Mouse (Mus musculus) MEL (cell line): Measurements from ENCODE around the gene Pcif1.

Source experiments
- CTCF ChIP-seq, 3 experiments: IDR thresholded peaks in 2 of 3; conservative IDR thresholded peaks in 1 of 3; 2 replicates each; pipeline ENCODE4 v1.5.1; 2011 to 2012; ENCODE audit warnings: low read length in 3 of 3, low read depth in 2 of 3, mild to moderate bottlenecking in 2 of 3, improper control_type of control experiment in 1 of 3, inconsistent platforms in 1 of 3, mixed read lengths in 1 of 3, moderate library complexity in 1 of 3; ENCODE audit not compliant: control insufficient read depth in 1 of 3, insufficient read depth in 1 of 3, poor library complexity in 1 of 3, severe bottlenecking in 1 of 3
- E2F4 ChIP-seq: IDR thresholded peaks from 2 replicates; pipeline ENCODE4 v1.6.1; 2011; ENCODE audit warnings: low read depth, low read length, improper control_type of control experiment, borderline replicate concordance
- ELF1 ChIP-seq: IDR thresholded peaks from 2 replicates; pipeline ENCODE4 v1.6.1; 2014; ENCODE audit warnings: low read depth, mild to moderate bottlenecking, inconsistent platforms, low read length, improper control_type of control experiment, moderate library complexity
- GATA1 ChIP-seq: IDR thresholded peaks from 2 replicates; pipeline ENCODE4 v1.6.1; 2011; ENCODE audit warnings: low read depth, low read length, improper control_type of control experiment
- POLR2A ChIP-seq, 2 experiments: IDR thresholded peaks; 2 replicates each; pipeline ENCODE4 v1.6.1; 2011 to 2012; ENCODE audit warnings: low read length in 2 of 2, mild to moderate bottlenecking in 2 of 2, control low read depth in 1 of 2, improper control_type of control experiment in 1 of 2, low read depth in 1 of 2, moderate library complexity in 1 of 2; ENCODE audit not compliant: control insufficient read depth in 1 of 2, insufficient read depth in 1 of 2, poor library complexity in 1 of 2
- POLR2AphosphoS5 ChIP-seq: IDR thresholded peaks from 2 replicates; pipeline ENCODE4 v1.6.1; 2012; ENCODE audit warnings: low read depth, borderline replicate concordance, mild to moderate bottlenecking, inconsistent platforms, low read length, moderate library complexity, mixed read lengths
- TCF12 ChIP-seq: IDR thresholded peaks from 2 replicates; pipeline ENCODE4 v1.6.1; 2014; ENCODE audit warnings: low read depth, mild to moderate bottlenecking, inconsistent platforms, low read length, improper control_type of control experiment, moderate library complexity

DNA sequence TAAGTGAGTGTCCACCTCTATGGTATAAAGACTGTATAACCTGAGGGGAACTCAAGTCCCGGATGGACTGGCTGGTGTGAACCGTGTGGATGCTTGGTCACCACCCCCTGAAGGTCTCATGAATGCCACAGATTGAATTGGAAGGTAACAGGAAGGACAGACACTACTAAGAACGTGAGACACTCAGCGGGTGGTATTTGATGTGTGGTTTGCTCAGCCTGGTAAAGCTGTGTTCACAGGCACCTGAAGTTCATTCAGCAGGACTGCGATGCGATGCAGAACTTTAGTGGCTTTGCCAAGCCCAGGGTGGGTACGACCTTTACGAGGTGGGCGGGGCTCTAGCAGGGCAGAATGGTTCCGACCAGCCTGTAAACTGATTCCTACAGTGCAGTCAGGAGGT, 38.3 kb downstream of the Pcif1 start:
- TF ChIP-seq CTCF (IDR thresholded peaks at IDR 0.05 in 2 of 3, conservative IDR thresholded peaks at IDR 0.05 in 1 of 3; ENCODE audit: control insufficient read depth in 1 of 3, insufficient read depth in 1 of 3, low read depth in 2 of 3, low read length in 3 of 3, poor library complexity in 1 of 3, severe bottlenecking in 1 of 3) (no peak), POLR2A (IDR thresholded peaks at IDR 0.05; ENCODE audit: control insufficient read depth in 1 of 2, insufficient read depth in 1 of 2, low read depth in 1 of 2, low read length in 2 of 2, poor library complexity in 1 of 2) (no peak), E2F4 (no peak), ELF1 (no peak), GATA1 (no peak), TCF12 (no peak), POLR2AphosphoS5 (no peak)
